Mouse (Mus musculus): ENCODE measurements at regions not wholly inside any gene's neighbourhood (a gene's known extent, or its start where the extent isn't known, plus 50 kb on each side); places are given as distances from the start of the nearest gene placed in this dataset.

DNA sequence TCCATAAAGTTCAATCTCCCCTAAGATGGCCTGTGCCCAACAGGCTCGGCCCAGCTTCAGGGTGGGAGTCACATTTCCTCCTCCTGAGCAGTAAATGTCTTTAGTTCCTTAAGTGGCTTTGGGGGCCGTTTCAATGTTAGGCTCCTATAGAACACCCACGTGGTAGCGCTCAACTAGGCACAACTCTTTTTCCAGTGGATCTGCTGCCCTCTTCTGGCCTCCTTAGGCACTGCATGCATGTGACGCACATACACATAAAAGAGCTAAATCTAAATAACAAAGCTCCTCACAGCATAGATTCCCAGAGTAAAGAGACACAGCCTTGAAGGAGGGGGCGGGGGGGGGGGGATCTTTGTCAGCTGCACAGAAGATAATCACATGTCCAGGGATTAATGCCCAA, 233.6 kb downstream of the Agtpbp1 start:
- no peak overlapping the region for H3K4me3 ChIP-seq
- DNase-seq (ENCODE audit: low spot score in 2 of 2): no peak

GRCm38 (mm10) chr13:59350613-59351150, 234.3 kb downstream of the Agtpbp1 start:
- no peak for DNase-seq (ENCODE audit: low spot score in 2 of 2)
- no peak for TF ChIP-seq CTCF (conservative IDR thresholded peaks at IDR 0.05)
- H3K27ac ChIP-seq: no peak overlapping the region

More for the DNA sequence above, 233.6 kb downstream of the Agtpbp1 start:
- H3K27ac ChIP-seq: no peak overlapping the region
- TF ChIP-seq CTCF (conservative IDR thresholded peaks at IDR 0.05): peak; percentile 55

GRCm38 (mm10) chr13:59348510-59348909, 236.5 kb downstream of the Agtpbp1 start:
- Histone ChIP-seq H3K27ac (no peak overlapping the region), H3K4me3 (no peak overlapping the region)
- no peak for DNase-seq (ENCODE audit: low spot score in 2 of 2)
- peak; percentile 65 for TF ChIP-seq CTCF (conservative IDR thresholded peaks at IDR 0.05)

More at GRCm38 (mm10) chr13:59350613-59351150, 234.3 kb downstream of the Agtpbp1 start:
- no peak overlapping the region for H3K4me3 ChIP-seq

DNA sequence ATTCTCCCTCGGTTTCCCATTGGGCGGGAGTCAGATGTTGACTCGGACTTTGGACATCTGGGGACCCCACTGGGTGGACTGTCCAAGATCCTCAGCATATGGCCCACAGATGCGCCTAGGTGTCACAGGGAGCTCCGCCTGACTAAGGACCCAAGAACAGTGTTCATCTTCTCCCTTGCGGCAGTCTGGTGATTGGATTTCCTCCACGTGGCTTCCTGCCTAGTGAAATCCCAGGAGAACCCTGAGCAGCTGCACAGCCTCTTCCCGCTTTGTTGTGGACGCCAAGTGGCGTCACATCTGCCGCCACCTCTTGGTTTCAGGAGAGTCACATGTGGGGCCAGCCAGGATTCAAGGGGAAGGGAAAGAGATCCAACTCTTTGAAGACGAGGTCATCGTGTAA, 243.2 kb downstream of the Agtpbp1 start:
- Histone ChIP-seq H3K27ac (no peak overlapping the region), H3K4me3 (no peak overlapping the region)
- DNase-seq (ENCODE audit: low spot score in 2 of 2): no peak
- TF ChIP-seq CTCF (conservative IDR thresholded peaks at IDR 0.05): no peak

- no peak overlapping the region for H3K27ac ChIP-seq
- TF ChIP-seq CTCF (conservative IDR thresholded peaks at IDR 0.05): no peak
- no peak for DNase-seq (ENCODE audit: low spot score in 2 of 2)
- H3K4me3 ChIP-seq: no peak overlapping the region
Observed at GRCm38 (mm10) chr13:59338436-59338835, 246.6 kb downstream of the Agtpbp1 start.

- H3K4me3 ChIP-seq: no peak overlapping the region
- H3K27ac ChIP-seq: no peak overlapping the region
- TF ChIP-seq CTCF (conservative IDR thresholded peaks at IDR 0.05): no peak
- no peak for DNase-seq (ENCODE audit: low spot score in 2 of 2)
Observed at GRCm38 (mm10) chr13:59323933-59324332, 261.1 kb downstream of the Agtpbp1 start.

DNA sequence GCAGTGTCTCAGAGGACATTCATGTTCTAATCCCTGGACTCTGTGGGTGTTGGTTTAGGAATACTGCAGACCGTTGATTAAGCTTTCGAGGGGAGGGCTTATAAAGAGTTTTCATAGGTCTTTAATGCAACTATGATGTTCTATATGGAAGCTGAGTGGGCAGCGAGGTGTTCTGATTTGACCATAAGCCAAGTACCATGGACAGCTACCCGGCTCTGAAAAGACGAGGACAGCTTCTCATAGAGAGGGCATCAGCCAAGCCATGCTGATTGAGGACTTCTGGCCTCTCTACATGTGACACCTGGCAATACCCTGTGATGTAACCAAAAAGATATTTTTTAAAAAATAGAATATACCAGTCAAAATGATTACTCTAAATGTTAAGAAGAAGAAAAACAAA, 261.6 kb downstream of the Agtpbp1 start:
- no peak overlapping the region for H3K27ac ChIP-seq
- DNase-seq (ENCODE audit: low spot score in 2 of 2): no peak
- H3K4me3 ChIP-seq: no peak overlapping the region
- no peak for TF ChIP-seq CTCF (conservative IDR thresholded peaks at IDR 0.05)

- no peak for DNase-seq (ENCODE audit: low spot score in 2 of 2)
- Histone ChIP-seq H3K27ac (no peak overlapping the region), H3K4me3 (no peak overlapping the region)
- TF ChIP-seq CTCF (conservative IDR thresholded peaks at IDR 0.05): no peak
Observed at GRCm38 (mm10) chr13:59320261-59320660, 264.8 kb downstream of the Agtpbp1 start.

- Histone ChIP-seq H3K4me3 (no peak overlapping the region), H3K27ac (no peak overlapping the region)
- no peak for DNase-seq (ENCODE audit: low spot score in 2 of 2)
- no peak for TF ChIP-seq CTCF (conservative IDR thresholded peaks at IDR 0.05)
Observed at GRCm38 (mm10) chr13:59317458-59318005, 267.5 kb downstream of the Agtpbp1 start.

DNA sequence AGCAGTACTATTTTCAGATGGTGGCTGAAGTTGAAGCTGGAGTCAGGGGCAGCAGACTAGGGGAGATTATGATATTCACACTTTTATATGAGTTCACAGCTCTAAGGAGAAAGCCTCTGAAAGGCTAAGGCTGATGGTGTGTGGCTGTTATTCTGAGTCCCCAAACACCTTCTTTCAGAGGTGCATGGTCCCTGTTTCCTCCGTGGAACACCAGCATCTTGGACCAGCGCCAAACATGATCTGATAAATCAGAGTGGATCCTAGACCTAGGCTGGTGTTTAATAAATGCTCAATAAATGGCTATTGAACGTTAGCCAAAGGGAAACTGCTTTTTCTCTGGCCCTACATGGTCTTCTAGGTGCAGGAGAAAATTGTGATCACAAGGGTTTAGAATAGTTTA, 269.2 kb downstream of the Agtpbp1 start:
- H3K27ac ChIP-seq: no peak overlapping the region
- no peak for DNase-seq (ENCODE audit: low spot score in 2 of 2)
- TF ChIP-seq CTCF (conservative IDR thresholded peaks at IDR 0.05): no peak
- no peak overlapping the region for H3K4me3 ChIP-seq

GRCm38 (mm10) chr13:59314419-59314818, 270.6 kb downstream of the Agtpbp1 start:
- H3K4me3 ChIP-seq: no peak overlapping the region
- DNase-seq (ENCODE audit: low spot score in 2 of 2): peak in 1 of 2 experiments; percentile 44
- peak; percentile 71 for TF ChIP-seq CTCF (conservative IDR thresholded peaks at IDR 0.05)
- no peak overlapping the region for H3K27ac ChIP-seq

GRCm38 (mm10) chr13:59313725-59314330, 271.2 kb downstream of the Agtpbp1 start:
- no peak for TF ChIP-seq CTCF (conservative IDR thresholded peaks at IDR 0.05)
- H3K4me3 ChIP-seq: no peak overlapping the region
- no peak overlapping the region for H3K27ac ChIP-seq
- DNase-seq (ENCODE audit: low spot score in 2 of 2): no peak

DNA sequence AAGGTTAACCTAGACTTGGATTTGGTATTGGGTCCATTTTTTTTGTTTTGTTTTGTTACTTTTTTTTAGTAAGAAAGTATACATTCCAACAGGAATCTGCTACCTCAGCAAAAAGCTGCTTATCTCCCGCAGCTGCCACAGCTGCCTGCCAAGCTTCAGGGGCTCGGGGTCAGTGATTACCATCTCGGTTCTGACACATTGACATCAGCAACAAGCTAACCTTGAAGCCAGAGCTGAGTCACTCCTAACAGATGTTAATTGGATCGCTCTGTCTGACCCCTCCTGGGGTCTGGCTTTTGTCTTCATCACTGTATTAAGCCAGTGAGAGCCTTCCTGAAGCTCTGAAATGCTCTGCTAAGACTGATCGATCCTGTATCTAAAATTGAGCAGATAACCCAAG, 292.1 kb downstream of the Agtpbp1 start:
- TF ChIP-seq CTCF (conservative IDR thresholded peaks at IDR 0.05): no peak
- Histone ChIP-seq H3K4me3 (no peak overlapping the region), H3K27ac (no peak overlapping the region)
- no peak for DNase-seq (ENCODE audit: low spot score in 2 of 2)

DNA sequence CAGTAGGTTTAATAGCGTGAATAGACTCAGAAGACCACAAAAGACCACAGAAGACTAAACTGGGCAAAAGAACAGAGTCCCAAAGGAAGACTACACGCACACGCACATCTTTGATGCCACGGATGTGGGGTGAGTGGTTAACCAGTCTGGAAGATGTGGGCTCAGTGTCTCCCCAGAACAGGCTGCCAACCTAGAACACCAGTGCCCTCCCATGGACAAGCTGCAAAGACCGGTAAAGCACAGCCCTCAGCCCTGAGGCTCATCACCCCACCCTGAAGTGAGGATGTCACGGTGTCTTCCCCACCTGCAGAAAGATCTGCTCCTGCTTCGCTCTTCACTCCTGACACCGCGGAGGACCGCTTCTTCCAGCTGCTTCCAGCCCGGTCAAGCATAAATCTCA, 295.9 kb downstream of the Agtpbp1 start:
- peak; percentile 46 to 51 for DNase-seq (ENCODE audit: low spot score in 2 of 2)
- TF ChIP-seq CTCF (conservative IDR thresholded peaks at IDR 0.05): peak; percentile 75
- no peak overlapping the region for H3K27ac ChIP-seq

More for the DNA sequence above, 295.9 kb downstream of the Agtpbp1 start:
- no peak overlapping the region for H3K4me3 ChIP-seq

Data from layer of hippocampus, adult 2 months (tissue).